Mouse (Mus musculus): ENCODE results near the gene Prpsap1.

DNA sequence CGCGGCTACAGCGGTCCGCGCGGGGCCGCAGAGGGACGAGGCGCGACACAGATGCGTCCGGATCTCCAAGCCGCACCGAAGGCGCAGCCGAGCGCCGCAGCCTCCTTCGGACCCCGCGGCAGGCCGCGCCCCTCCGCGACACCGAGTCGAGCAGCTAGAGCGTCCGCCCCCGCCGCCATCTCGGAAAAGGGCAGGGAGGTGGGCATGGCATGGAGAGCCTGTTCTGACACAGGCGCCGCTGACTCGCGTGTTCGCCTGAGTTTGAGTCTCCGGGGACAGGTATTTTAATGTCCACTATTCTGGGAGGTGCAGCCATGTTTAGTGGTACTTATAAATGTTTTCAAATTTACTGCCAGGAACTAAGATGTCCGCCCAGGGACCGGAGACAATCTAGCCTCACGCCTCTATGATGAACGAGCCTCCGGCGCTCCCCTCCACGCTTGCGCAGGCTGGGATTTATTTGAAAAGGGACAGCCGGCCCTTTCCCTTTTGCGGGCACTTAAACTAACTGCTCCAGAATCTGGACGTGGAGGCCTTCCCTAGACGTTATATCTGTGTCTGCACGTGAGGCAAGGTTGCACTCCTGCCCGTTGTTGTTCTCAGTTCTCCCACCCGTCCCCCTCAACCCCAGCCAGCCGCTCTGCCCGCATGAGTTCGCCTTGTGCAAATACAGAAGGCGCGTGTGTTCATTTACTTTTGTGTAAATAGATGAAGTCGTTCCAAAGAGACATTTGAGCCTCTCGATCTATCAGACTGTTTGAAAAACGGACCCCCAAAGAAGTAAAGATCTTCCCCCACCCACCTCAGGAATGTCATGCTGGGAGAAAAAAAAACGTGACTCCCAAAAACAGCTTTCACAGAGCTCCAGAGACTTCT is 3.5 kb downstream of the Prpsap1 start:
- TF ChIP-seq CTCF (IDR thresholded peaks at IDR 0.05; ENCODE audit: low read depth) (0 out of 2 replicates have a peak, but pooled peaks have one; percentile 1), EP300 (IDR thresholded peaks at IDR 0.05; ENCODE audit: low read depth) (peak; percentile 60; the same call in 1 of the 2 replicates)
